Mouse (Mus musculus): ENCODE results near the gene Aspa.

The Aspa gene

DNA sequence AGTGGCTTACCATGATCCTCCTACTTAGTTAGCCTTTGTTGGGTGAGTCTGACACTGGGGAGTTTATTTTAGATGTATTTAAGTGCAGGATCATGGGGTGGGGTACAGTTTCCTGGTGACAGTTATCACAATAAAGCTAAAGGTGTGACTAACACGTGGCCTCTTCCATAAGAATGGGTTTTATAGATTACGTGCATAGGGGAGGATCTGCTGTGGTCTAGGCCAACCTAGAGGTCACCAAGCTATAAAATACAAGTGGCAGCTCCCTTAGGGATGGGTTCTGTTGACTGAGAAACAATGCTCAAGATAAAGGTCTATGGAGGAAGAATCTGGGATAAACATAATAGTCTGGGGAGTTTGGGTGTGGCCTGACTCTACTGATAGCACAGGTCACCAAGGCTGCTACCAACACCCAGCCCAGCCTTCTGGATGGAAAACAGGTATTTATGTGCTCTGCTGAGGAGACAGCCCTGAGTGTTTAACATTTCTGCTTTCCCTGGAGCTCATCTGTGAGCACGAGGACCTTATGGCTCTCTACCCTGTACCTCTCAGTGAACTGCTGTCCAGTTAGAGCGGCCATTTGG lies 71.9 kb downstream of the Aspa start:
- DNase-seq (ENCODE audit: low spot score) = no peak

All from MN1 (cell line).